Mouse (Mus musculus) spleen, postnatal 4 days (tissue): ENCODE results near the gene Gm15127.
"Not testable (repeated sequence)": the region's sequence is repeated elsewhere in the genome, so short reads cannot be mapped to it uniquely, and the experiment has no call there.

Experiments used
- DNase-seq, 2 experiments: peaks; one replicate each; pipeline ENCODE4 v3.0.0; 2022; ENCODE audit warnings: low spot score in 2 of 2

Gm15127 gene

DNA sequence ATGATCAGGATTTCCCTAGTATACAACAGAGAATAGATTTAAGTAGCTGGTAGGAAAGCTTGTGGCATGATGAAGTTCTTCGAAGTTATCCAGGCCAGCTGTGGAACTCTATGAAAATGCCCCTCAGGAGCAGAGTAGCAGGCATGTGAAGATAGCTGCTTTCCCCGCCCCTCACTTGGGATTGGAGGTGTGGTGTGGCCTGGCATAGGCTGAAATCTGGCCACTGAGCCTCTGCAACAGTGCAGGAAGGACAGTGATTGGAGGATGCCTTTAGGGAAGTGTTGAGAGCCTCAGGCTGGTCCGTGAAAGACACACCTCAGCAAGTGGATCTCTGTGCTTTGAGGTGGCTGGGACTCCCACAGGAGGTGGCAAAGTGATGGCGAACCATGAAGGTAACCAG, at the start of gene Gm15127:
Gene Gm15127 (plus strand): TSS at position 301 of the 400 bp plus-strand sequence.
- DNase-seq, result not testable (repeated sequence)

DNA sequence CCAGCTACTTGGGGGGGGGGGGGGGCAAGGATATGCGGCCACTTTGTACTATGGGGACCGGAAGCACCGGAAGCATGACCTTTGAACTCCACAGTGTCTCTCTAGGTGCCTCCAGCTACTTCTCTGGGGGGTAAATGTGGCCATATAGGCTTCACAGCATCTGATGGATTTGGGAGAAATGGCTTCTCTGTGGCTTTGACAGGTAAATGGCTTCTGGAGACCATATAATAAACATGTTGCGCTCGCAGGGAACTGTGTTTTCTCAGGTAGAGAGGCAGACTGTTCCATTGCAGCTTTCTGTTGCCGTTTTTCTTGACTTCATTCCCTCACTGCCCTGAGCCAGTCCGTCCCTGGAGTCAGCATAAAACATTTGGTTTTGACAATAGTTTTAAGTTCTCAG, 48.3 kb upstream of the Gm15127 start, which contains the start of gene Gm8334:
Gene Gm8334 (minus strand): TSS at position 101 of the 400 bp plus-strand sequence.
- not testable (repeated sequence) for DNase-seq

DNA sequence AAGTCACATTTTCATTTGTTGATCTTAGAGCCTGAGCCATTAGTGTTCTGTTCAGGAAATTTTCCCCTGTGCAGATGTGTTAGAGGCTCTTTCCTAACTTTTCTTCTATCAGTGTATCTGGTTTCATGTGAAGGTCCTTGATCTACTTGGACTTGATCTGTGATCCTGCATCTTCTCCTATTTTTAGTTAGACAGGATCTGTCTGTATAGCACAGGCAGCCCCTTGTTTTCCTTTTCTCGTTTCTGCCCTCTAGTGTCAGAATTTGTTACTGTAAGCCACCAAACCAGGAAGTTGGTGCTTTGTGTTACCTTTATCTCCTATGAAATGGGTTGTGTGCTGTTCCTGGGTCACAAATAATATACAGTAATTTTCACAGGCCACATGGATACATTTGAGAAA, 12.9 kb downstream of the Gm15127 start:
- not testable (repeated sequence) for DNase-seq
